Mouse (Mus musculus): ENCODE measurements around the gene Cd72.

- TF ChIP-seq CTCF (IDR thresholded peaks at IDR 0.05; ENCODE audit: low read depth, low read length), result no peak
- no peak for TF ChIP-seq POLR2A (IDR thresholded peaks at IDR 0.05; ENCODE audit: insufficient read depth, low read length)
Measured at GRCm38 (mm10) chr4:43427501-43428179, 26.8 kb downstream of the Cd72 start.

Measured in ES-Bruce4 (cell line).